Mouse (Mus musculus) layer of hippocampus, postnatal 36 days (tissue): ENCODE data around the gene Ahnak. TPM values are rescaled to one million over a fixed set of nuclear protein-coding genes. Genes with fewer than 3 reads are reported as not detected.
A peak's percentile ranks its signal among the peaks of the same experiment; 100 is the strongest.

ENCODE experiments used
- DNase-seq, 2 experiments: peaks; one replicate each; pipeline ENCODE4 v3.0.0; 2022
- total RNA-seq, 2 experiments: library from RNA; stranded (reverse); gene quantifications; 2 replicates each; pipeline ENCODE4 v1.2.3; 2021

The Ahnak gene
- 10 to 100 TPM; 14.5 to 24.0 TPM for total RNA-seq

- no peak for DNase-seq
Measured at GRCm38 (mm10) chr19:8989066-8989566, at the start of gene Ahnak. TSS of gene Ahnak (plus strand) at chr19:8989284.

GRCm38 (mm10) chr19:8940526-8941133, 48.5 kb upstream of the Ahnak start:
- no peak for DNase-seq

GRCm38 (mm10) chr19:8941136-8941514, 48.0 kb upstream of the Ahnak start:
- DNase-seq: no peak

GRCm38 (mm10) chr19:8941515-8942217, 47.4 kb upstream of the Ahnak start, which contains the start of gene Mta2:
TSS of gene Mta2 (plus strand) at chr19:8941875.
- peak; percentile 91 to 93 for DNase-seq

- DNase-seq: no peak
Measured at GRCm38 (mm10) chr19:8942276-8942964, 46.7 kb upstream of the Ahnak start.

GRCm38 (mm10) chr19:8943047-8943446, 46.0 kb upstream of the Ahnak start:
- no peak for DNase-seq

- DNase-seq: no peak
Measured at GRCm38 (mm10) chr19:8944062-8944461, 45.0 kb upstream of the Ahnak start.

- DNase-seq: no peak
Measured at GRCm38 (mm10) chr19:8944750-8945149, 44.3 kb upstream of the Ahnak start.

- no peak for DNase-seq
Measured at GRCm38 (mm10) chr19:8945251-8945650, 43.8 kb upstream of the Ahnak start.

GRCm38 (mm10) chr19:8946929-8947328, 42.2 kb upstream of the Ahnak start:
- no peak for DNase-seq

- no peak for DNase-seq
Measured at GRCm38 (mm10) chr19:8950190-8950589, 38.9 kb upstream of the Ahnak start.

GRCm38 (mm10) chr19:8952241-8952640, 36.8 kb upstream of the Ahnak start:
- no peak for DNase-seq

- peak; percentile 89 to 91 for DNase-seq
Measured at GRCm38 (mm10) chr19:8953135-8954039, 35.7 kb upstream of the Ahnak start, which contains the start of gene Tut1. TSS of gene Tut1 (plus strand) at chr19:8953847.

- DNase-seq: no peak
Measured at GRCm38 (mm10) chr19:8954171-8954570, 34.9 kb upstream of the Ahnak start.

- DNase-seq: no peak
Measured at GRCm38 (mm10) chr19:8962256-8962655, 26.8 kb upstream of the Ahnak start.

GRCm38 (mm10) chr19:8965075-8965474, 24.0 kb upstream of the Ahnak start:
- no peak for DNase-seq

- no peak for DNase-seq
Measured at GRCm38 (mm10) chr19:8965771-8966170, 23.3 kb upstream of the Ahnak start.

- DNase-seq: no peak
Measured at GRCm38 (mm10) chr19:8966198-8966589, 22.9 kb upstream of the Ahnak start.

GRCm38 (mm10) chr19:8966590-8967372, 22.3 kb upstream of the Ahnak start, which contains the start of gene Eef1g:
TSS of gene Eef1g (plus strand) at chr19:8967041.
- peak; percentile 99 to 100 for DNase-seq

GRCm38 (mm10) chr19:8967373-8967743, 21.7 kb upstream of the Ahnak start:
- no peak for DNase-seq

- no peak for DNase-seq
Measured at GRCm38 (mm10) chr19:8967893-8968292, 21.2 kb upstream of the Ahnak start.
